Mouse (Mus musculus) left cerebral cortex, adult 8-10 months (tissue): ENCODE measurements around the gene Akr1b3. TPM values are rescaled to one million over a fixed set of nuclear protein-coding genes. Genes with fewer than 3 reads are reported as not detected.

ENCODE experiments used
- DNase-seq, 2 experiments: peaks; one replicate each; pipeline ENCODE4 v3.0.0; 2022; ENCODE audit warnings: low spot score in 2 of 2
- total RNA-seq, 4 experiments: library from RNA; stranded (reverse); gene quantifications; 2 replicates each; pipeline ENCODE4 v1.2.4; 2022

Akr1b3 gene
- total RNA-seq, 4 experiments from 2014 or later, result 42.7 to 55.3 (median 49.4) TPM

DNA sequence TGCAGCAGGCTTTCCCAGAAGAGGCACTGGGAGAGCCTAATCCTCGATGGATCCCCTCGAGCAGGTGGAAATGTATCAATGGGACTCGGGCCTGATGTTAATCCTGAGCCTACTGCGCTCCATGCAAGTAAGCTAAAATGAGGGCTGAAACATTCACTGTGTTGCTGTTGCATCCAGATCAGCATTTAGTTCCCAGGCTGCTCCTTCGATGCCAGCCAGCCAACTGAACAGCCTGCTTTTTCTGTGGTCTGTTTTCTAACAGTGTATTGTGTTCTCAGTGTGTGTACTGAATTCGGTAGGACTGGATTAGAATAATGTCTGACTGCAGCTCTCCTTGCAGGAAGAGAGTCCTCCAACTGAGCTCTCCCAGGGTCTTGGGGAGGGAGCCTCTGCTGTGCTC lies 46.6 kb downstream of the Akr1b3 start:
- no peak for DNase-seq

DNA sequence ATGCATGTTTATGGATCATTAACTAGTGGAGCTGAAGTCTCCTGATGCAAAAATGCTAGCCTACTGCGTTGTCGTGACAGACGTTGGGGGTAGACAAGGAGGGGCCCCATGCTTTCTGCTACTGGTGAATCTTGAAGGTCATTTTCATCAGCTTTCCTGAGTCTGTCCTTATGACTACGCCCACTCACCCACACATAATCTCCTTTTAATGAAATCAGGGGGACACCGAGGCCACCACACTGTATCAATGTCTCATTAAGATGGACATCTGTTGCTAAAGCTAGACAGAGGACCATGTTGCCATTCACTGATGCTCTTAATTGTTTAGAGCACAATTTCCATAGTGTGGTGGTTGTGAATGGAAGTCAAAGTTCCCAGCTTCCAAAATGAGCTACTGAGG lies 58.7 kb downstream of the Akr1b3 start:
- no peak for DNase-seq

Other genes starting within 250 kb of the Akr1b3 start
- gene Slc35b4, start 140.4 kb downstream of the Akr1b3 start, total RNA-seq, result 10 to 100 TPM; 65.9 to 75.7 (median 71.9) TPM
- gene Akr1b8, start 36.6 kb upstream of the Akr1b3 start, total RNA-seq, result 1 to 10 TPM in 1 of 4 experiments, under 1 TPM in 2, not detected in 1; 0.89 to 1.2 (median 0.89) TPM
- gene Akr1b10, start 66.7 kb upstream of the Akr1b3 start, total RNA-seq, result 10 to 100 TPM; 22.6 to 27.2 (median 23.6) TPM
- gene Akr1b7, start 94.9 kb upstream of the Akr1b3 start, total RNA-seq, result 1 to 10 TPM in 1 of 4 experiments, under 1 TPM in 1, not detected in 2; 0.39 to 1.0 TPM
- gene Bpgm, start 158.7 kb upstream of the Akr1b3 start, total RNA-seq, result 10 to 100 TPM; 67.9 to 77.1 (median 72.1) TPM